Mouse (Mus musculus): Measurements from ENCODE around the gene Snap91. TPM values are rescaled to one million over a fixed set of nuclear protein-coding genes. Genes with fewer than 3 reads are reported as not detected.

Snap91 gene
- total RNA-seq, 2 experiments from 2014 or later, result 383 to 406 TPM

DNA sequence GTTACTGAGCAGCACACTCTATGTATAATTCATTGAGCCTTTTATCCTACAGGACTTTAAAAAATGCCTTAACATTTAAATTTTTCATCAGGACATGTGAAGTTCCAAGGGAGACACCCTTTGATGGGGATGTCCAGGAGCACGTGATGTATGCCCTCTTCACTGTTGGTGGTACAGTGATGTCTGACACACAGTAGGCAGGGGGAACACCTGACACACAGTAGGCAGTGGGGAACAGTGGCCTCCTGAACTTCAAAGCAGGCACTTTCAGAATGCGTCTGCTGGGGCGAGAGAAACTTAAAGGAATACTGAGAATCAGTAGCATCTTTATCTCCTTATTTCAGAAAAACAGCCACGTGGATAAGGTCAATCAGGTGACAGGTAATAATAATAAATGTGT is 62.8 kb downstream of the Snap91 start:
- no peak for DNase-seq (ENCODE audit: extremely low spot score in 1 of 2, low spot score in 1 of 2)

DNA sequence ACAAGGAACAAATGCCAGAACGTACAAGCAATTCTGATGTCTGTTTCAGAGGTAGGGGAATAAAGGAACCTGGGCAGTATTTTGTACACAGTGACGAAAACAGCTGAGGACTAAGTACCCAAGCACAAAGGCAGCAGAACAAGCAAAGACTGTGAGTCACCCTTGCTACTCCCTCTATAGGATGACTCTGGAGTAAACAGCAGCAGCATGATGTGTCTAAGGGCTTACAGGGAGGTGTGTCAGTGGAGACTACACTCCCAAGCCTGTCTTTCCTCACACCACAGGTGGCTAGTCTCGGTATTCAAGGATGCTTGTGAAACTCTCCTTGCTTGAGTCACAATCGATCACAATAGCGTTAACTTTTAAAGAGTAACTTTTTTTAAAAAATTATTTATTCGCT is 66.1 kb downstream of the Snap91 start:
- no peak for DNase-seq (ENCODE audit: extremely low spot score in 1 of 2, low spot score in 1 of 2)

DNA sequence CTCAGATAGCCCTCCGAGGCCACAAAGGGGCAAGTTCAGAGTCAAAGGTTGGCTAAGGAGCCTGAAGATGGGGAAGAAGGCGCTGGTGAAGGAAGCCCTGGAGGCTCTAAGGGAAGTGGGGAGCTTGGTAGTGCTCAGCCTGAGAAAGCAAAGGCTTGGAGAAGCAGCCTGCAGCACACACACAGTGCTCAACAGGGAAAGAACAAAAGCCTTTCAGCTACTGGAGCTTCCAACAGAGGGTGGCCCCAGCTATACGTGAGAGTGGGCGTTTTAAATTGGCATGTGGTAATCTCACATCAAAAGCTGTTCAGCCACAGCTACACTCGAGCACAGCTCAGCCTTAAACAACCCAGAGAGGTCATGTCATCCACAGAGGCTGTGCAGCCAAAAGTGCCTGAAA is 67.1 kb downstream of the Snap91 start:
- DNase-seq (ENCODE audit: extremely low spot score in 1 of 2, low spot score in 1 of 2), result no peak

DNA sequence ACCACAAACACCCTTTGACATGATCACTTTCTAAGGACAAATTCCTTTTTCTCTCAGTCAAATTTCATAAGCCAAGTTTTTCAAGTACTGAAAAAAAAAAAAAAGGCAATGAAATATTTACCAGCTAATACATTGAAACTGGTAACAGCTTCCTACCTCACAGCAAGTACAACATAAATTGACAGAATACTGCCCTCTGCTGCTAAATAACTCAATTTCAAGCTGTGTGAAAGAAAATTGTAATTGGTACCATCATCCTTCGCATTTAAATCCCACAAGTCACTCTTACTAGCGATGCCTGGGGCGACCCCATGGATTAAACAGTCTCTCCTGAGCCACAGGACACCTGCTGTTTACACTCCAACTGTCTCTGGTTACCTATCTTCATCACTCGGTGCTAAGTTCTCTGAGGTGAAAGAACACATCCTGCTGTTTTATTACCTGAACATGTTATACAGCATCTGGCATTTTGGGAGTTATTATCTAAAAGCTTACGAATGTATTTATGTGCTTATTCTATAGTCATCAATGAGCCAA is 69.7 kb downstream of the Snap91 start:
- DNase-seq (ENCODE audit: extremely low spot score in 1 of 2, low spot score in 1 of 2), result no peak

DNA sequence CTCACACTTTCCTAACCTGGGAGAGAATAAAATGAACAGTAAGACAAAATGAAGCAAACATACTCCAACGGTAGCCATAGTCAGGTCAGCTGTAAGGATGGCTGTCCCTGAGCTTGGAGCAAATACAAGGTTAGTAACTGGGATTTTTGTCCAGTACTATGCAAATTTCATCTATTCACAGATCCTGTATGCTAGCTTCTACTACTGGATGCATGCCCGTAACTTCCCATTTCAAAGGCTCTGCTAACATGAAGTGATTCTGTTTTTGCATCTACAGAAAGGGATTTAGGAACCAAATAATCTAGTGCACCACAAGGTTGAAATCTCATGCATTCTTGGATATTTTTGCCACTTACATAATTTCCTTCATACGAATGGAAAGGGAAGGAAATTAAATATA is 70.2 kb downstream of the Snap91 start:
- DNase-seq (ENCODE audit: extremely low spot score in 1 of 2, low spot score in 1 of 2), result no peak

DNA sequence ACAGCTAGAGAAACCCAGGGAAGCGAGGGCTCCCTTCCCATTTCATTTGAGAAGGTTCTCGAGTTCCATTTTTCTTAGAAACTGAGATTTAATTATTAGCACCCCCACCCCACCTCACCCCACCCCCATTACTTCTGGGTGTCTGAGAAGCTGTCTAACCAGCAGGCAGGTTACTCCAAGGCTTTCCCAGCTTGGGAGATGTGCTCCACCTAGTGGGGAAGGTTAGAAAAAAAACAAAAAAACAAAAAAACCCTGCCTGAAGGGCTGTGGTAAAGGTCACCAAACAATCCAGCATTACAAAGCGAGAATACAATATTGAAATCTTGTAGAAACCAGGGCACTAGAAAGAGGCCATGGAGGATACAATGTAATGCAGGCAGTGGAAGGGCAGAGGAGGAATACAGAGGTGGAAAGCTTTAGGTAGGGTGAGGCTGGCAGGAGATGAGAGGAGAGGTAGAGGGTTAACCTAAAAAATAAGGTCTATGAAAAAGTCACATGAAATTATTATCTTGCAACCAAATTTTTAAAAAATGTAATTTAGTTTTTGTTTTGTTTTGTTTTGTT is 79.8 kb downstream of the Snap91 start:
- DNase-seq (ENCODE audit: extremely low spot score in 1 of 2, low spot score in 1 of 2), result no peak

DNA sequence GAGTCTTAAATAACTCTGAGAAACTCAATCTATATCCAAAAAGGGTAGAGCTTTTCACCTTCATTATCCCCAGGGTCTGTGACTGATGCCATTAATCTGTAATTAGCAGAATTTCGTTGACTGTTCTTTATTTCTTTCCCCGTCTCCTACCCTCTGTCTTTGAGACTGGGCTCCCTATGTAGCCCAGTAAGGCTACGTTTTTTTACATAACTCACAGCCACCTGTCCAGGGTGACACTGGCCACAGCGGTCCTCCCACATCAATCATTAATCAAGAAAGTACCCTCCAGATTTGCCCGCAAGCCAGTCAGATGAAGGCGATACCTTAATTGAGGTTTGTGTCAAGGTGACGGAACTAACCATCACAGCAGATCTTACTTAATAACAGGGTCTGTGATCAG is 81.4 kb downstream of the Snap91 start:
- no peak for DNase-seq (ENCODE audit: extremely low spot score in 1 of 2, low spot score in 1 of 2)

DNA sequence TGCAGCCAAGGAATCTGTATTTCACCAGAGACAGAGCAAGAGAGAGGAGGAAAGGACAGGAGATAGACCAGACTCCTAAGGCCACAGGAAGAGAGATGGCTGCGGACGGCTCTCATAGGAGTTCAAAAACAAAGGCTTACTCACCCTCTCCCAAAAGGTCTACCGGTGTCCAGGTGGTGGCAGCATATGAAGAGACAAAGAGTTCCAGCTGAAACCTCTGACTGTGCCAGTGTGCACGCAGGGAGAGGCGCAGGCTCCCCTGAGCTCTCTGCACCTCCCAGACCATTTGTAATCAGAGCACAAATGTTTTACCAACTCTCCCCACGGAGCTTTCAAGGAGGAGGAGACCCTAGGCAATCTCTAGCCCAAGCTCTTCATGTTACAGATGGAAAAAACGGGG is 81.8 kb downstream of the Snap91 start:
- DNase-seq (ENCODE audit: extremely low spot score in 1 of 2, low spot score in 1 of 2), result no peak

DNA sequence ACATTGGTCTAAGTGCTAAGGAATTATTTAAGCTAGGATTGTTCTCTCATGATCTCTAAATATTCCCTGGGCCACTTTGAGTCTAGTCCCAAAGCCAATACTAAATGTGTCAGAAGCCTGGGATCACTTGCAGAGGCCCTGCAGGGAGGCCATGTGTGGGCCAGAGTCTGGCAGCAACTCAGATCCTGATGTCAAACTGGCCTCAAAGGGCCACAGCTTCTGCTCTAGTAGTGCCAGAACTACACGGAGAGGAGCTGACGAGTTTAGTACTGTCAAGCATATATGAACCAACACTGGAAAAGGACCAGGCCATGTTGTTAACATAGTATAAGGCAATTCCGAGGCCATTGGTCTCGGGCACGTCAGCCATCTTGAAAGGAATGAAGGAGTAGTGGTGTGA is 82.3 kb downstream of the Snap91 start:
- DNase-seq (ENCODE audit: extremely low spot score in 1 of 2, low spot score in 1 of 2), result no peak

DNA sequence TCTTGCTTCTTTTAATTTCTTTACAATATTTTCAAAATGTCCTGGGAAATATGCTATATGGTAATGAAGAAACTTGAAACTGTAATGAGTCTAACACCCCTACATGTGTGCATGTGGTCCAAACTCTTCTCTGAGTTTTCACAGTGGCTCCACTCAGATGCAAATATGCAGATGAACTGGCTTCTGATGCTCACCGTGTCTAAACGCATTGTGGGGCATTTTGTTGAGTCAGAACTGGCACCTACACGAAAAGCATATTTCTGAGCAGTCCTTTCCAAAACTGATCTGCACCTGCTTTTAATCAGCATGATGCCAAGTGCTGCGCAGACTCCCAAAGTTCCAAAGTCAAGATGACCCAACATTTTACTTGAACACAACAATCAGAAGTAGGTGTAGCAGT is 82.9 kb downstream of the Snap91 start:
- no peak for DNase-seq (ENCODE audit: extremely low spot score in 1 of 2, low spot score in 1 of 2)

DNA sequence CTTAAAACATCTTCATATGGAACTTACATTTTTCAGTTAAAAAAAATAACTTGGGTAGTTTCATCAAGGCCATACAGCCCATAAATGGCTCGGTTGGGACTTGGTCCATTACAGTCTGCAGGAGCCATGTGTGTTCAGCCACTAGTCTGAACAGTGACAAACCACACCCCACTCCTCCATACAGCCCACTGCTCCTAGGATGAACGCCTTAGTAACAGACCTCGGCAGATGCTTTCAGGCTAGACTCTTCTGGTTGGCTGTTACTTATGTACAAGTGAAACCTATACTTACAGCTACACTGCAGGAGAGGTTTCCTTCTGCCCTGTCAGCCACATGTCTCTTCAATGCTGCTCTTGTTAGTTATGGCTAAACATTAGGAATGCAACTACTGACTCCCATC is 85.2 kb downstream of the Snap91 start:
- no peak for DNase-seq (ENCODE audit: extremely low spot score in 1 of 2, low spot score in 1 of 2)

DNA sequence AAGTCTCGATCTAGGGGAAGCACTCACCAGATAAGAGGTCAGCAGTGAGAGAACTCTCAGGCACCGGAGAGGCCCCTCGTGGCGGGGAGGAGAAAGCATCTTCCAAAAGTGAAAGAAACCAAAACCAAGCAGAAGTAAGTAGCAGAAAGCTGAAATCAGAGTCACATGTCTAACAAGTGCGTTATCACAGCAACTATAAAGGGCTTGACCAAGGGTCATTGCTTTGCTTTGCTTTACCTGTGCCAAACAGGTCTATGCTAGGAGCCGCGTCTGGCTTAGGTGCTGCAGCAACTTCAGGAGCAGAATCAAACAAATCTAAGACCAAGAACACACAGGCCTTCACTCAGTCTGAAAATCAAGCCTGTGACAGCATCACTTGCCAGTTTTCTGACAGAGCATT is 88.5 kb downstream of the Snap91 start:
- no peak for DNase-seq (ENCODE audit: extremely low spot score in 1 of 2, low spot score in 1 of 2)

DNA sequence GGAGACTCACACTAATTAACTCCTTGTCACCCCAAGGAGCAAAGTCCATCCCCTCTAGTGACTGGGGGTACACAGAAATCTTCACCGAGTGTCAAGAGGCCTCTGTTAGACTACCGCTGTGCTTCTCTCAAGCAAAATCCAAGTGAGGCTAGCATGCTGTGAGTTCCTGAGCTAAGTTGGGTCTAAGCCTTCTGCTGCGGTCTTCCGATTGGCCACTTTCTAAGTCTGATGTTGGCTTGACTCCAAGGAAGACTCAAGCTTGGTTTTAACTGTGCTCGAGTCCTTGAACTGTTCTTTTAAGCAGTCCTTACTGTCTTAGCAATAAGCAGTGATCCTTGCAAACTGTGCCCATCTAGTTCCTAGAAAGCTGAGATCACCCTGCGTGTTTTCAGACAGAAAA is 91.3 kb downstream of the Snap91 start:
- no peak for DNase-seq (ENCODE audit: extremely low spot score in 1 of 2, low spot score in 1 of 2)

DNA sequence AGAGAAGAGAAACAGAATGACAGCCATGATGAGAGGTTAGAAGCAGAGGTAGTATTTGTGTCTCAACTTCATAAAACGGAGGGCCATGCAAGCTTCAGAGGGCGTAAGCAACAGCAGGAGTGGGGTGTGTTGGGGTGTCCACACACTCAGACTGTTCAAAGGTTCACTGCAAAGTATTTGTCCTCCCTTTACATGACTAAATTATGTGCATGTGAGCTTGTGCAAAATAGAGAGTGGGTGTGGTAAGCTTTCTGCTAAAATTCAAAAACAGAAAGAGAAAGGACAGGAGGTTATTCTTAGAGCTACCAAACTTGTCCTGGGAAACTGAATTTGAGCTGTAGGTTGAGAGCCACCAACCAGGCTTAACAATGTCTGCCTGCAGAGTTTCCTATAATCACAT is 97.6 kb downstream of the Snap91 start:
- no peak for DNase-seq (ENCODE audit: extremely low spot score in 1 of 2, low spot score in 1 of 2)

DNA sequence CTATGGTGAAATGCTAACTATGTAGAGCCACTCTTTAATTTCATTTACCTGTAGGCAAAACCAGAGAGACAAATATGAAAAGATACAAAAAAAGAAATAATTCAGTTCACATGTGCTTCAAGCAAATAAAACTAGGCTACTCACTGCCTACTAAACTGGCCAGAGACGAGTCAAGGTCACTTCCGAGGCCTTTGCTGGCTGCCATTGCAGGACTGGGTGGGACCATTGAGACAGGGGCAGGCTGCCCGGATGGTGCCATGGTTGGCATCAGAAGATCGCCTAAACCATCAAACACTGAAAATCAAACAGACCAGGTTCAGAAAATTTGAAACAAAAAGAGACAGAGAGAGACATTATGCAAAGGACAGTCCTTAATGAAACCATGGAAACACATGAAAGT is 99.0 kb downstream of the Snap91 start:
- no peak for DNase-seq (ENCODE audit: extremely low spot score in 1 of 2, low spot score in 1 of 2)

DNA sequence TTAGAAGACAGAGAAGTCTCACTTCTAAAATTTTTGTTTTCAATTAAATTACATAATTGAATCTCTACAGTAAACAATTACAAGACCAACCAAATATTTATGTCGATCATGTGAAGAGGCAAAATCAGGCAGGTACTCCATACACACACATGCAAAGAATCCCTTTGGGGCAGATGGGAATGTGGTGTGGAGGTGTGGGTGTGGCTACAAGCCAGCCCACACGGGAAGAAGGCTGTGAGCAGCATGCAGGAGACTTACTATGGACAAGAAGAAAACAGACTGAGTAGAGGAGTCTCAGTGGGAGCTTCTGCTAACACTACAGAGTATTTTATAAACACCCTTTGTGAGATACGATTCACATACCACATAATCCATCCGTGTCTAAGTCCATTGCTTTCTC is 102.2 kb downstream of the Snap91 start:
- DNase-seq (ENCODE audit: extremely low spot score in 1 of 2, low spot score in 1 of 2), result no peak

DNA sequence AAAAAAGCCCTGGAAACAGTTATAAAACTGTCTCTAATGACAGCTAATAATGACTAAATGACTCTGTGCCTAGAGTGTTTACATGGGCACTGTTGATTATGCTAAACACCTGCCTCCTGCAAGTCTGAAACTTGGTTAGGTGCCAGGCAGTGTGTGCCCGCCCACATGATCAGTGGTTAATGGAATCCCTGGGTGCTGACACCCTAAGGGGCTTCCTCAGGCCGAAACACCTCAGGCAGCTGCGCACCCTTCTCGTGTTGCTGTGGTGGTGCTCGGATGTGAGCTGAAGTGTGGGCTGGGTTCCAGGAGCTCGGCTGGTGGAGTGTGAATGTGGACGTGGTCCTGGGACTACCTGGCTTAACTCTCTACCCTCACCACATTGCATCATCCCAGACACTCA is 103.1 kb downstream of the Snap91 start:
- no peak for DNase-seq (ENCODE audit: extremely low spot score in 1 of 2, low spot score in 1 of 2)

DNA sequence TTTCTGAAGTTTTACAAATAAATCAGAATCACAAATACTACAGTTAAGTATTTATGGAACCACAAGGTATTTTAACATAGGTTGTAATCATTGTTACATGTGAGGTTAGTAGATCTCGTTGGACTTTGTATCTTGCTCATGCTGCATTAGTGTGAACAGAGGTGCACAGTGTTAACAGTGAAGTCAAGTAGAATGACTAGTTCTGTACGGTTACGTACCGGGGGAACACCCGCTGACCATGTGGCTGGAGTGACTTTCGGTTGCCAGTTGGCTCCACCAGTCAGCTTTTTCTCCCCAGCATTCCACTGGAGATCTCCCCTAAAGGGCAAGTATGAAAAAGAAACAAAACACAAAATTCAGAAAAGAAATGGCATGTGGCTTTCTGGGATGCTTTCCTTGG is 105.1 kb downstream of the Snap91 start:
- DNase-seq (ENCODE audit: extremely low spot score in 1 of 2, low spot score in 1 of 2), result no peak

DNA sequence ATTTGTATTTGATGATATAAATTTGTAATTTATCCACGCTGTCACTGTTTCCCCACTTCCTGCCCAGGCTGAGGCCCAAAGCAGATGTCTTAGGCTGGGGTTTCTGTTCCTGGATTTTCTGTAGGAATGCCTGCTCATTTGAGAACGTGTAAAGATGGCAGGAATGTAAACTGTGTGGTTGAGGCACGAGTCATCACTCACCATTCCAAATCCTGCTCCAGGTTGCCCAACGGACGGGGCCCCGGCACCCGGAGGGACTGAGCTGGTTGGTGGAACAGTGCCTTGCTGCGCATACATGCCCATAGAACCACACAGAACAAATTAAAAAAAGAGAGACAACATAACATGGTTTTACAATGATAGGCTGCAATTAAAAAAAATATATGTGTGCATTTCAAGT is 106.5 kb downstream of the Snap91 start:
- DNase-seq (ENCODE audit: extremely low spot score in 1 of 2, low spot score in 1 of 2), result no peak

DNA sequence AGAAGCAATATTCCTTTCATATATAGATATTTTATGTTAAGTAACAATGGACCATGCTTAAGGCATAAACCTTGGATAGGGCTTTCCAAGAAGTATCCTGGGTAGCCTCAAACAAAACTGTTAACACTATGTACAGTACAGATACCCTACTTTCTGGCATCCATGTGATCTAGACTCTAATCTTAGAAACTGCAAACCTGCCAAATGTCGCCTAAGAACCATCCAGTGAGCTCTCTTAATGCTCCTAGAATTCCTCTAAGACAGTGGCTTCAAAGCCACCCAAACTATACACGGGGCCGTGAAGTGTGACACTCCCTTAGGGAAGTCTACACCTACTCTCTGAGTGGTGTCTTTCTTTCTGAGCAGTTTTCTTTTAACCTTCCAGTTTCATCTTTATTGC is 107.6 kb downstream of the Snap91 start:
- no peak for DNase-seq (ENCODE audit: extremely low spot score in 1 of 2, low spot score in 1 of 2)

DNA sequence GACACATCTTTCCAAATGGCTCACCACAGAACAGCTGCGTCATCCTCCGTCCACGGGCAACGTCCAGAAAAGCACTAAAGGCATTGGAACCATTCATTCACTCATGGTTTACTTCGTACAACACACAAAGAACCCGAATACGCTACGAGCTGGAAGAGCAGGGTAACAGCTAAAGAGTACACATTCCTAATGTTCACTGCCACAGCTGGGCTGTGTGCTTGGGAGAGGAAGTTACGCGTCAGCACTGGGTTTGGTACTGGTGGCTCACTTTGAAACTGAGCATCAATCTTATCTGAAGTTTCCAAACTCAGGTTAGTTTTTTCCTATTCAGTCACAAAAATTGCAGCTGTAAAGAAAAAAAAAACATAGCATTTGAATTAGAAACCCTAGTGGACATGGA is 113.5 kb downstream of the Snap91 start:
- DNase-seq (ENCODE audit: extremely low spot score in 1 of 2, low spot score in 1 of 2), result no peak

DNA sequence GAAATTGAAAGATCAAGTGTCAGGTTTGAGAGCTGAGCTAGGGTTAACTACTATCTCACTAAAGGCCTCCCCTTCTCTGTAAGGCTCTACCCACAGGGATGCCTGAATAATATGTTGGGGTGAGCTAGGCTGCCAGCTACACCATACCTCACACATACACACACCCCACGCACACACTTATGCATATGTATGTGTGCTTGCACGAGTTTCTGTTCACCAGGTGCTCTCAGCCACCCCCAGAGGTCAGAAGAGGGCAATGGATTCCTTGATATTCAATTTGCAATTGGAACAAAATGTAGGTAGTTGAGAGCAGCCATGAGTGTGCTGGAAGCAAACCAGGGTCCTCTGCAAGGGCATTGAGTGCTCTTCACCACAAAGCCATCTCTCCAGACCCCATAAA is 116.5 kb downstream of the Snap91 start:
- DNase-seq (ENCODE audit: extremely low spot score in 1 of 2, low spot score in 1 of 2), result no peak
